Mouse (Mus musculus) myocyte (in vitro differentiated cells): ENCODE results near the gene Osbpl5.

Source experiments
- CEBPB ChIP-seq: IDR thresholded peaks from 2 replicates; pipeline ENCODE4 v1.6.1; 2011; ENCODE audit warnings: mild to moderate bottlenecking, moderate library complexity; ENCODE audit not compliant: poor library complexity, insufficient read depth, severe bottlenecking
- E2F4 ChIP-seq: IDR thresholded peaks from one replicate; pipeline ENCODE4 v1.6.1; 2011; ENCODE audit warnings: mild to moderate bottlenecking, control low read depth, moderate library complexity; ENCODE audit not compliant: insufficient read depth
- MAX ChIP-seq: IDR thresholded peaks from one replicate; pipeline ENCODE4 v1.6.1; 2011; ENCODE audit warnings: low read depth, mild to moderate bottlenecking, control low read depth
- MYOD1 ChIP-seq, 3 experiments: IDR thresholded peaks; one replicate each; pipeline ENCODE4 v1.6.1; 2011; ENCODE audit warnings: control low read depth in 2 of 3, low read depth in 2 of 3, mild to moderate bottlenecking in 2 of 3, moderate library complexity in 1 of 3; ENCODE audit not compliant: insufficient read length in 2 of 3, control insufficient read depth in 1 of 3
- MYOG ChIP-seq, 3 experiments: IDR thresholded peaks; one replicate each; pipeline ENCODE4 v1.6.1; 2011; ENCODE audit warnings: control low read depth in 2 of 3, low read depth in 2 of 3, mild to moderate bottlenecking in 2 of 3; ENCODE audit not compliant: insufficient read length in 2 of 3, control insufficient read depth in 1 of 3, insufficient read depth in 1 of 3
- POLR2A ChIP-seq: IDR thresholded peaks from one replicate; pipeline ENCODE4 v1.6.1; 2011; ENCODE audit warnings: low read depth, mild to moderate bottlenecking, control low read depth, moderate library complexity; ENCODE audit not compliant: insufficient read length
- POLR2AphosphoS2 ChIP-seq: IDR thresholded peaks from one replicate; pipeline ENCODE4 v1.6.1; 2011; ENCODE audit warnings: low read depth, control low read depth; ENCODE audit not compliant: insufficient read length
- REST ChIP-seq: IDR thresholded peaks from one replicate; pipeline ENCODE4 v1.6.1; 2011; ENCODE audit warnings: mild to moderate bottlenecking, control low read depth, moderate library complexity; ENCODE audit not compliant: insufficient read depth, insufficient read length
- TCF12 ChIP-seq: IDR thresholded peaks from one replicate; pipeline ENCODE4 v1.6.1; 2011; ENCODE audit warnings: mild to moderate bottlenecking, control low read depth; ENCODE audit not compliant: poor library complexity, insufficient read depth, severe bottlenecking
- TCF3 ChIP-seq: IDR thresholded peaks from one replicate; pipeline ENCODE4 v1.6.1; 2011; ENCODE audit warnings: low read depth, control low read depth; ENCODE audit not compliant: insufficient read length
- USF1 ChIP-seq: IDR thresholded peaks from one replicate; pipeline ENCODE4 v1.6.1; 2011; ENCODE audit warnings: low read depth, mild to moderate bottlenecking, control low read depth, moderate library complexity

- TF ChIP-seq MYOG (IDR thresholded peaks at IDR 0.05; ENCODE audit: control insufficient read depth in 1 of 3, insufficient read depth in 1 of 3, insufficient read length in 2 of 3, low read depth in 2 of 3) (no peak), MAX (no peak), POLR2A (no peak), USF1 (no peak), E2F4 (no peak), MYOD1 (IDR thresholded peaks at IDR 0.05; ENCODE audit: control insufficient read depth in 1 of 3, insufficient read length in 2 of 3, low read depth in 2 of 3) (no peak), TCF12 (no peak), POLR2AphosphoS2 (no peak), REST (no peak), TCF3 (no peak), CEBPB (no peak)
Observed at GRCm38 (mm10) chr7:143738194-143738593, 18.6 kb downstream of the Osbpl5 start.
